Mouse (Mus musculus) embryo, embryonic 11.5 days (tissue): Measurements from ENCODE around the gene Cyfip2.
"Not testable (repeated sequence)": the region's sequence is repeated elsewhere in the genome, so short reads cannot be mapped to it uniquely, and the experiment has no call there.

Experiments
- DNase-seq: peaks from one replicate; pipeline ENCODE4 v3.0.0-alpha.2; 2012; ENCODE audit warnings: low read depth, low spot score

Gene Cyfip2

GRCm38 (mm10) chr11:46194175-46194574 lies 118.5 kb downstream of the Cyfip2 start:
- DNase-seq: no peak

GRCm38 (mm10) chr11:46188283-46188682 lies 124.4 kb downstream of the Cyfip2 start:
- DNase-seq: no peak

GRCm38 (mm10) chr11:46185486-46185885 lies 127.2 kb downstream of the Cyfip2 start:
- no peak for DNase-seq

GRCm38 (mm10) chr11:46184946-46185345 lies 127.7 kb downstream of the Cyfip2 start:
- DNase-seq: no peak

GRCm38 (mm10) chr11:46182031-46182430 lies 130.6 kb downstream of the Cyfip2 start:
- DNase-seq: not testable (repeated sequence)

GRCm38 (mm10) chr11:46177246-46178043 lies 135.2 kb downstream of the Cyfip2 start:
- DNase-seq: no peak

- no peak for DNase-seq
These were observed 136.5 kb downstream of the Cyfip2 start for GRCm38 (mm10) chr11:46176155-46176554.

GRCm38 (mm10) chr11:46172128-46172527 lies 140.5 kb downstream of the Cyfip2 start:
- DNase-seq: no peak

- no peak for DNase-seq
These were observed 142.8 kb downstream of the Cyfip2 start for GRCm38 (mm10) chr11:46169908-46170307.

- DNase-seq: no peak
These were observed 144.2 kb downstream of the Cyfip2 start for GRCm38 (mm10) chr11:46168506-46168905.

GRCm38 (mm10) chr11:46165866-46166585 lies 146.6 kb downstream of the Cyfip2 start, which contains the start of gene Nipal4:
Gene Nipal4, minus strand, starts transcription at chr11:46166508.
- DNase-seq: no peak

GRCm38 (mm10) chr11:46157462-46157861 lies 155.2 kb downstream of the Cyfip2 start:
- no peak for DNase-seq

GRCm38 (mm10) chr11:46156945-46157344 lies 155.7 kb downstream of the Cyfip2 start:
- no peak for DNase-seq

- no peak for DNase-seq
These were observed 166.0 kb downstream of the Cyfip2 start for GRCm38 (mm10) chr11:46146619-46147018.

- DNase-seq: no peak
These were observed 167.3 kb downstream of the Cyfip2 start for GRCm38 (mm10) chr11:46145163-46145875.
